Mouse (Mus musculus) naive thymus-derived CD4-positive, alpha-beta T cell, adult 5 months (primary cell): Measurements from ENCODE around the gene Mras. TPM values are rescaled to one million over a fixed set of nuclear protein-coding genes. Genes with fewer than 3 reads are reported as not detected.

Experiments
- polyA plus RNA-seq: library from polyadenylated mRNA; unstranded; fragments of 100-300 nt; shearing (Covaris generic); gene quantifications from one replicate; pipeline ENCODE4 v1.2.1, GENCODE M21; 2017

Mras gene
- polyA plus RNA-seq, result not detected

DNA sequence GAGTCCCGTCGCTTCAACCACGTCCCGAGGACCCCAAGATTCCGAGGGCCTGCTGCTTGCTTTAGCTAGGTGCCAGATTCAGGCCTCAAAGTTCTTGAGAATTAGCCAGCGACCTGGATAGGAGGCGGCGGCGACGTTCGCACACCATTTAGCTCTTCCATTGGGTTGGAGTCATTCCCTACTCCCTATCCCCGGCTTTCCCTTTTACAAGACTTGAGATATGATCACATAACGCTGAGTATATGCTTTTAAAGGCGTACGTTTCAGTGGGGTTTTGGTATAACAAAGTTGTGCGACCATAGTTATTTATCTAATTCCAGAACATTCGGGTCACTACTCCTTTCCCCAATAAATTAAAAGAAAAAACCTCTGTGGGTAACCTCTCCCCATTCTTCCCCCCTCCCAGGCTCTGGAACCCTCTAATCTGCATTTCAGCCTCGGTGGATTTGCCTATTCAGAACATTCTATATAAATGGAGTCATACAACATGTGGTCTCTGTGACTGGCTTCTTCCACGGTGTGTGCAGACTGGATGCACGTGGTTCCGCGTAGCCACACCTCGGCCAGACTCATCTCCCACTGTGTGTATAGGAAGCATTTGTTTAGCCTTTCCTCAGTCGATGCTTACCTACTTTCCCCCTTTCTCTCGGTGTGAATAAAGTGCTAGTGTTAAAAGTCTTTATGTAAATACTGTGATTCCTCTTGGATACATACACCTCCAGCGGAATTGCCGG, at the start of gene Mras:
Mras (minus strand) TSS at position 351 of the 734 bp plus-strand sequence.

DNA sequence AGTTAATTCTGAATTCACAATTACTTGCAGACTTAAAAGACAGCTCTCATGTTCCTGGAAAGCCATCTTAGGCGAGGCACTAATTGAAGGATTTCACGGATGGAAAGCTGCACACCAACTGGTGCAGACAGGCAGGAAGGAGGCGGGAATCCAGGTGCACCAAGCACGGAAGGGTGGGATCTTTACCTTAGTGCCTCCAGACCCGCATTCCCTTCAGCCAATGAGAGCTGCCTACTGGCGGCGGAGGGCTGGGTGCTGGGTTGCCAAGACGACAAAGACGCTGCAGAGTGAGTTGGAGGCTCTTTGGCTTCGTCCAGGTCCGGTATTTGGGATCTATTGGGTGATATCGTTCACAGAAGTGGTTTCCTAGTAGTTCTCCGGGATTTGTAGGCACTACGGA, 14.0 kb upstream of the Mras start, which contains the start of gene Nme9:
Nme9 (plus strand) TSS at position 315 of the 400 bp plus-strand sequence.

DNA sequence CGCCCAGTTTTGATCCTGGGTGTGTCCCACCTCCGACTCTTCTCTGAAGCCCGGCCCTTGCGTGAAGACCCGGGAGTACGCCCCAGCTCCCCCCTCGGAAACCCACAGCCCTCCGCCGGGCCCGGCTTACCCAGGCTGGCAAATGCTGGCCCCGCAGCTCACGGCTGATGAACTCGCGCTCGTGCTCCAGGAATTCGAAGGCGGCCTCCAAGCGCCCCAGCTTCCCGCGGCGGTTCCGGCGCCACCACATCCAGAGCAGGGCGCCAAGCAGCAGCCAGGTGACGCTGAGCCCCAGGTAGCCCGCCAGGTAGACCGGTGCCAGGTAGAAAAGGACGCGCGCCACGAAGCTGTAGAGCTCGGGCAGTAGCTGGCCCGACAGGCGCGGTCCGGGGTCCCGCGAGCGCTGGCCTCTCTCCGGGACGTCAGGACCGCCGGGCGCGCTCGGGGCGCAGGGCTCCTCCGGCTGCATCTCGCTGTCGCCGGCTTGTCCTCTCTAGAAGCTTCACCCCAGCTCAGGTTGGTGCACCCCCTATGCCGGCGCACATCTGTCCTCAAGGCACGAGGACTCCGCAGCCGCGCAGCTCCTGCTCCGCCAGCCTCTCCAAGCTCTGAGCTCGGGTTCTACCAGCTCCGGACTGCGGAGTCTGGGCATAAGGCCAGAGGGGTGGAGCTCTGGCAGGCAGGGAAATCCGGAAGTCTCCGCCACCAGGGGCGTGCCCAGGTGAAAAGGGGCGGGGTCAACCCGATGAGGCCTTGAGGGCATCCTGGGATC, 79.1 kb downstream of the Mras start, which contains the start of gene Esyt3:
Esyt3 (minus strand) TSS at position 637 of the 772 bp plus-strand sequence.

Other genes starting within 250 kb of the Mras start
- not detected for gene Faiml, start 200.1 kb downstream of the Mras start, polyA plus RNA-seq
- gene Cep70, start 194.0 kb downstream of the Mras start, polyA plus RNA-seq, result 13.6 TPM
- gene Esyt3, start 78.8 kb downstream of the Mras start, polyA plus RNA-seq, result not detected
- gene Nme9, start 14.1 kb upstream of the Mras start, polyA plus RNA-seq, result not detected
- gene Armc8, start 131.5 kb upstream of the Mras start, polyA plus RNA-seq, result 40.0 TPM
- 59.5 TPM for gene Dbr1, start 138.4 kb upstream of the Mras start, polyA plus RNA-seq
- not detected for gene A4gnt, start 175.1 kb upstream of the Mras start, polyA plus RNA-seq
- gene Dzip1l, start 192.1 kb upstream of the Mras start, polyA plus RNA-seq, result not detected